Mouse (Mus musculus): ENCODE measurements around the gene Cacnb1. TPM values are rescaled to one million over a fixed set of nuclear protein-coding genes. Genes with fewer than 3 reads are reported as not detected.

The Cacnb1 gene
- polyA plus RNA-seq, 1 experiment from 2014 or later: 13.2 TPM

DNA sequence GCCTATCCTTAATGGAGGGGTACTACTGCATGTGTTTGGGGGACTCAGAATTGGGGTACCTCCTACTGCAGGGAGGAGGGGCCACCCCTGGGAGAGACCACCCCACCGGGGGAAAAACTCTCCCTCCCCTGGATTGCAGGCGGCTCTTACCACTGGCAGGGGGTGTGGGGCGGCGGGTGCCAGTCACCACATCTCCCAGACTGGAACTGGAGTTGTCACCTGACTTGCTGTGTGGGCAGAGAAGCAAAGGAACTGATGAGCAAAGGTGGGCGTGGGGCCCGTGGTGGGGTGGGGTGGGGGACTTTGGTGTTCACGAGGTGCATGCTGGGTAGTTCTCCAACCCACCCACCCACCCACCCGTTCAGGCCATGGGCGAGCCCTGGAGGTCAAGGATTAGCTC lies 11.1 kb downstream of the Cacnb1 start:
- 59% methylated on average over 9 of the region's 9 CpGs for WGBS
- Histone ChIP-seq H3K27ac (no peak overlapping the region), H3K27me3 (peaks cover 6% of the 10 kb centered on the region; the same call in 1 of the 2 replicates), H3K4me1 (replicated peaks) (no peaks in the 10 kb centered on the region), H3K9me3 (no peaks in the 10 kb centered on the region), H3K36me3 (peaks cover 94% of the 10 kb centered on the region), H3K4me3 (replicated peaks) (no peak overlapping the region), H3K9ac (replicated peaks) (0 out of 2 replicates have a peak overlapping the region, but pooled peaks have one; percentile 9), H3K4me2 (no peak overlapping the region)
- no peak for ATAC-seq (ENCODE audit: insufficient number of reproducible peaks, insufficient read depth, low FRiP score, low TSS enrichment, low read depth)

DNA sequence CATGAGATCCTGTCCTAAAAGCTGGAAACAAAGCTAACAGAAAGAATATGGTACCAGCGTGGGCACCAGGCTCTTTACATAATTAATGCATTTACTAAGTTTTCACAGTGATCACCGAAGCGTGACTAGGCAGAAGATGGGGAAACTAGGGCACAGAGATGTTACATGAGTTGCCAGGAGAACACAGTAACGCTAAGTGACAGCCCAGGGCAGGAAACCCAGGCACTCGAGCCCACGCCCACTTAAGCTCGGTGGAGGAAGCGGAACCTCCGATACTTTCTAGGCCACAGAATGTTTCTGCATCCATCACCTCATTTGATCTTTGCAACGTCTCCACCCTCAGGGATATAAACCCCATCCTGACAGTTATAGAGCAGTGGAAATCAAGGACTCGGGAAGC lies 14.7 kb downstream of the Cacnb1 start:
- H3K9ac ChIP-seq (replicated peaks): no peak overlapping the region
- peaks cover 12% of the 10 kb centered on the region for H3K4me1 ChIP-seq (replicated peaks)
- no peak overlapping the region for H3K4me3 ChIP-seq (replicated peaks)
- no peaks in the 10 kb centered on the region for H3K9me3 ChIP-seq
- no peak for ATAC-seq (ENCODE audit: insufficient number of reproducible peaks, insufficient read depth, low FRiP score, low TSS enrichment, low read depth)
- no peak overlapping the region for H3K27ac ChIP-seq
- 80% methylated on average over 11 of the region's 11 CpGs for WGBS
- peaks cover 84% of the 10 kb centered on the region for H3K36me3 ChIP-seq
- H3K4me2 ChIP-seq: no peak overlapping the region
- peaks cover 11% of the 10 kb centered on the region for H3K27me3 ChIP-seq

DNA sequence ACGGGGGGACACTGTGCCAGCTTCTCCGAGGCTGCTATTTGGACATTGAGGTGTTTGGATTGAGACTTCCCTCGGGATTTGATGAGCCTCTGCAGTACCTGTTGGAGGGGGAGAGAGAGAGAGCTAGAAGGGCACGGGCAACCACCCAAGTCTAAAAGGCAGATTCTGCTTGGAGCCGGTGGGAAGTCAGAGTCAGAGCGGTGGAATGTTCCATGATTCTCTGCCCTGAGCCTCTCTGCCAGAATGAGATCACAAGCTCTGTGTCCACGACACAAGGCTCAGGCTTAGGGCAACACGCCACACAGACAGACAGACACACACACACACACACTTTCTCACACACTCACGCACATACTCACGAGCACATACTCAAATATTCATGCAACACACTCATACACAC lies 17.1 kb downstream of the Cacnb1 start:
- H3K9me3 ChIP-seq: no peaks in the 10 kb centered on the region
- no peak overlapping the region for H3K9ac ChIP-seq (replicated peaks)
- H3K4me2 ChIP-seq: no peak overlapping the region
- peaks cover 28% of the 10 kb centered on the region for H3K27me3 ChIP-seq
- H3K27ac ChIP-seq: no peak overlapping the region
- H3K4me3 ChIP-seq (replicated peaks): no peak overlapping the region
- ATAC-seq (ENCODE audit: insufficient number of reproducible peaks, insufficient read depth, low FRiP score, low TSS enrichment, low read depth): no peak
- peaks cover 64% of the 10 kb centered on the region for H3K36me3 ChIP-seq
- 84% methylated on average over 10 of the region's 10 CpGs for WGBS
- peaks cover 36% of the 10 kb centered on the region for H3K4me1 ChIP-seq (replicated peaks)

DNA sequence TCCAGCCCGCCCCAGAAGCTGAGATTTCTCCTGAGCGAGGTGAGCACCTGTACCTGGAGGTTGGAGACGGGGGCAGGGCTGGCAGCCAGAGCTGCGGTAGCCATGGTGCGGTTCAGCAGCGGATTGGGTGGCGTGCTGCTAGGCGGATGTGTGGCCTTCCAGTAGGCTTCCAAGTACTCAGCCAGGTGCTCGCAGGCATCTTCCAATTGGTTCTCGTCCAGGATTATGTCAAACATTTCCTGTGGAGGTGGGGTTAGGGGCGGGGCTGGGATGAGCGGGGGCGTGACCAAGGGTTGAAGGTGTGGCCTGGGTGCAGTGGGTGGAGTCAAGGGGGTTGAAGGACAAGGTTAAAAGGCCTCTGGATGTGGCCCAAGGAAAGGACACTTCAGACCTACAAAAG lies 17.8 kb downstream of the Cacnb1 start:
- Histone ChIP-seq H3K27ac (no peak overlapping the region), H3K4me1 (replicated peaks) (peaks cover 42% of the 10 kb centered on the region), H3K4me3 (replicated peaks) (no peak overlapping the region), H3K9me3 (no peaks in the 10 kb centered on the region), H3K4me2 (no peak overlapping the region), H3K36me3 (peaks cover 58% of the 10 kb centered on the region), H3K9ac (replicated peaks) (no peak overlapping the region), H3K27me3 (peaks cover 34% of the 10 kb centered on the region)
- 35% methylated on average over 13 of the region's 13 CpGs for WGBS
- ATAC-seq (ENCODE audit: insufficient number of reproducible peaks, insufficient read depth, low FRiP score, low TSS enrichment, low read depth): no peak

DNA sequence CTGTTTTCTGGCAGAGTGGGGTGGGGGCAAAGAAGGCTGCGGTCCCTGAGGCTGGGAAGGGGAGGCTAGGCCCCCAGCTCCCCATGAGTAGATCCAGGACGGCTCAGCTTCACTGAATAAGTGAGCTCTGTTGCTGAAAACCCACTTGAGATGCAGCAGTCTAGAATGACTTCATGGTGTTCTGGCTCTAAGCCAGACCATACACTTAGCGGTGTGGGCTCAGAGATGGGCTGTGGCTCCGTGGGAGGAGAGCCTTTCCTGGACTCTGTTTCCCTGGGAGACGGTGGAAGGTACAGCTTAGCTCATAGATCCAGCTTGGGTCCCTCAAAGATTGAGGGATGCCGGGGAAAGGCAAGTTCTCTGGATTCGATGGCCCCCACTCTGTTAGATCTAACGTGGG lies 18.7 kb downstream of the Cacnb1 start:
- whole genome bisulfite sequencing: 78% methylated on average over 8 of the region's 8 CpGs
- Histone ChIP-seq H3K4me3 (replicated peaks) (no peak overlapping the region), H3K27me3 (peaks cover 42% of the 10 kb centered on the region), H3K36me3 (peaks cover 48% of the 10 kb centered on the region), H3K9ac (replicated peaks) (no peak overlapping the region), H3K9me3 (no peaks in the 10 kb centered on the region), H3K4me1 (replicated peaks) (peaks cover 42% of the 10 kb centered on the region), H3K27ac (peak overlapping the region; percentile 18; the same call in 1 of the 2 replicates), H3K4me2 (no peak overlapping the region)
- ATAC-seq (ENCODE audit: insufficient number of reproducible peaks, insufficient read depth, low FRiP score, low TSS enrichment, low read depth): no peak

DNA sequence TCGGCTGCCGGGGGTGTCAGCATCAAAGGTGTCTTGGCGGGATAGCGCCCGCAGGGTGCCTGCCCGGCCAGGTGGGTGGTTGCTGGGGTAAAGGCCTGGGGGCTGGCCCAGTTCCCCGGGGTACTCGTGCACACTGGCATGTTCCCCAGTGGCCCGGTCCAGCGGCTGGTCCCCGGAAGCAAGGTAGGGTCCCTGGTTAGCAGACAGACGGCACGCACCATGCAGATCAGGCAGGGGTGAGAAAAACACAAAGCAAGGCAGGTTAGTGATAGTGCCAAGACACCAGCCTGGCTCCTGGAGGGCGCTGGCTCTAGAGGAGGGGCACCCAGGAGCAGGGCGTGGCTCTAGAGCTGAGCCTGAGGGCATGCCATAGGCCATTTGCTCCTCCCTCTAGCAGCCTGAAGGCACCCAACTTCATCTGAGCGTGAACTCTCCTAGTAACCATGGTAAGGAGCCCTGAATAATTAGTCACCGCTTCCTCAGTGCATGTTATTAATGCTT lies 19.6 kb downstream of the Cacnb1 start:
- H3K4me1 ChIP-seq (replicated peaks): peaks cover 42% of the 10 kb centered on the region
- peaks cover 39% of the 10 kb centered on the region for H3K36me3 ChIP-seq
- peak overlapping the region; percentile 35; the same call in 1 of the 2 replicates for H3K4me2 ChIP-seq
- WGBS: 27% methylated on average over 17 of the region's 17 CpGs
- H3K9me3 ChIP-seq: no peaks in the 10 kb centered on the region
- H3K9ac ChIP-seq (replicated peaks): peak overlapping the region; percentile 42; the same call in 1 of the 2 replicates
- H3K27ac ChIP-seq: 0 out of 2 replicates have a peak overlapping the region, but pooled peaks have one; percentile 17
- peaks cover 44% of the 10 kb centered on the region for H3K27me3 ChIP-seq
- no peak overlapping the region for H3K4me3 ChIP-seq (replicated peaks)
- ATAC-seq (ENCODE audit: insufficient number of reproducible peaks, insufficient read depth, low FRiP score, low TSS enrichment, low read depth): no peak

DNA sequence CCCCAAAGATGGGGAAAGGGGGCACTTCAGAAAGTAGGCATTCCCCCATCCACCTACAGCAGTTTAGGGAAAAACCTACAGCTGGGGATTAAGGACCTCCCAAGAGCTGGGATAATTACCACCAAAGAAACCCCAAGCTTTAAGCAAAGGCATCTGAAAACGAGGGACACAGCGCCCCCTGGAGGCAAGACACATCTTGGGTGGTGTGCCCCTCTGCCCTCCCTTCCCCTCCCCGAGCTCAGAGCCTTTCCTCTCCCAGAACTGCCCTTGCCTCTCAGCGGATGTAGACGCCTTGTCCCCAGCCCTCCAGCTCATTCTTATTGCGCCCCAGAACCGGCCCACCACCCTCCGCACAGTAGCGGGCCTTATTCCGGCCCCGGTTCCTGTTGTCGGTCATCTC lies 20.2 kb downstream of the Cacnb1 start:
- 8% methylated on average over 12 of the region's 12 CpGs for WGBS
- Histone ChIP-seq H3K4me2 (peak overlapping the region; percentile 35), H3K9me3 (no peaks in the 10 kb centered on the region), H3K36me3 (peaks cover 33% of the 10 kb centered on the region), H3K9ac (replicated peaks) (peak overlapping the region; percentile 42; the same call in 1 of the 2 replicates), H3K27me3 (peaks cover 47% of the 10 kb centered on the region), H3K4me3 (replicated peaks) (no peak overlapping the region), H3K4me1 (replicated peaks) (peaks cover 42% of the 10 kb centered on the region), H3K27ac (no peak overlapping the region)
- ATAC-seq (ENCODE audit: insufficient number of reproducible peaks, insufficient read depth, low FRiP score, low TSS enrichment, low read depth): no peak

DNA sequence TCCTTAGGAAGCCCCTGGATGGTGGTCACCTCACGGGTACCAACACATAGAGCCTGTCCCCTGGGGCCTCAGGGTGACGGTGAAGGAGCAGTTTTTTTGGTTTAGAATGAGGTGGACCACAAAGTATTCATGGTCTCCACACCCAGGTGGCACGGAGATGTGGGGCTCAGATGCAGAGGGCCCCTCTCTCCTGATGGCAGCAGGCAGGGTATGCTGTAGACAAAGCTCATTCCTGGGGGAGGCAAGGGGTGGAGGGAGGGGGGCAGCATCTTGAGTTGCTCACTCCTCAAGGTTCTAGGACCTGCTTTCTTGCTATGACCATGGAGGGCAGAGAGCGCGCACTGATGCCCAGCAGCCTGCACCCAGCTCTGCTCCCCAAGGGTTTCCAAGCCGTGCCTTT lies 20.8 kb downstream of the Cacnb1 start:
- H3K4me1 ChIP-seq (replicated peaks): peaks cover 42% of the 10 kb centered on the region
- H3K27me3 ChIP-seq: peaks cover 47% of the 10 kb centered on the region
- no peaks in the 10 kb centered on the region for H3K9me3 ChIP-seq
- H3K36me3 ChIP-seq: peaks cover 27% of the 10 kb centered on the region
- H3K27ac ChIP-seq: no peak overlapping the region
- H3K4me3 ChIP-seq (replicated peaks): no peak overlapping the region
- no peak overlapping the region for H3K9ac ChIP-seq (replicated peaks)
- WGBS: 56% methylated on average over 6 of the region's 6 CpGs
- ATAC-seq (ENCODE audit: insufficient number of reproducible peaks, insufficient read depth, low FRiP score, low TSS enrichment, low read depth): no peak
- peak overlapping the region; percentile 35; the same call in 1 of the 2 replicates for H3K4me2 ChIP-seq

DNA sequence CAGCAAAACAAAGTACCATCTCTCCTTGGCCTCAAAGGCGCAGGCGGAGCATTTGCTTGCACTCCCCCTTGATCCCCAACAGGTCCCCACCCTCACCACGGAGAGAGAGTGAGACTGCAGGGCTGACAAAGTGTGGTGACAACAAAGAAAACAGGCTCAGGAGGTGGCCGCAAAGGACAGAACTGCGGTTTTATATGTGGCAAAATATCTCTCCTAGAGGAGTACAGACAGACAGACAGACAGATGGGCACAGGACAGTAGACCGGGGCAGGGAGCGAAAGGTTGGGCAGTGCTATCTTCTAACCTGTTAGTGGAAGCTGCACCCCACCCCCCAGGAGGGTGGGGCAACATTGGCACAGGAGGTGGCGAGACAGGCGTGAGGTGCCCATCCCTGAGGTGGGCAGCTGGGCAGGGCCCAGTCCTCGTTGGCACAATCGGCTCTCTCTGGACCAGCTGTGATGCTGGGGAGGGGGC lies 21.4 kb downstream of the Cacnb1 start:
- Histone ChIP-seq H3K4me1 (replicated peaks) (peaks cover 42% of the 10 kb centered on the region), H3K4me3 (replicated peaks) (no peak overlapping the region), H3K36me3 (peaks cover 23% of the 10 kb centered on the region), H3K9ac (replicated peaks) (0 out of 2 replicates have a peak overlapping the region, but pooled peaks have one; percentile 0), H3K27me3 (peaks cover 52% of the 10 kb centered on the region), H3K4me2 (peak overlapping the region; percentile 17; the same call in 1 of the 2 replicates), H3K27ac (no peak overlapping the region), H3K9me3 (no peaks in the 10 kb centered on the region)
- no peak for ATAC-seq (ENCODE audit: insufficient number of reproducible peaks, insufficient read depth, low FRiP score, low TSS enrichment, low read depth)
- WGBS: 28% methylated on average over 11 of the region's 11 CpGs

DNA sequence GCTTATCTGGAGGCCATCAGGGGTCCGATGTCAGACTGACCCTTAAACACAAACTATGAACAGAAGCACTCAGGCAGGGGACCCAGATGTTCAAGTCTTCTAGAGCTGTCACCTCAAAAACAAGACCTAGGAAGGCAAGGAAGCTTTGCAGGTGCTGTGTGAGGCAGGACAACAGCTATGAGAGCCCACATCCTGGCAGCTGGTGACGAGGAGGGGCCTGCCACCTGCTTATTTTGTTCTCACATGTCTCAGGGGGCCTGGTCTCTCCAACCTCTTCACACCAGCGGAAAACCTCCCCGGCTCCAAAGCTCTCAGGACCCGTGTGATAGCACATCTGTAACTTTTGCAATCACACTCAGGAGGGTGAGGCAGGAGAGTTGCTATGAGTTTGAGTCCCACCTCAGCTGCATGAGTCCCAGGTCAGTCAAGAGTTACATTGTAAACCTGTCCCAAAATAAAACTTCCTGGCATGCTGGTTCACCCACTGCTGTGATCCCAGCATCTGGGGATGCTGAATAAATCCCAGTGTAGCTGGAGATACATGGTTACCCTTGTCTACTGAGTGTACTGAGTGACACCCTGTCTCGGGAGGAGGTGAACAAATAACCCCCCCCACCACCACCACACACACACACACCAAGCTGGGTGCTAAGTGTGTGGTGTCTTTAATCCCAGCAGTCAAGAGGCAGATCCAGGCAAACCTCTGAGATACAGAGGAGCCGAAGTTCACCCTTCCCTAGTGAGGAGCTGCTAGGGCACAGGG lies 22.3 kb downstream of the Cacnb1 start:
- Histone ChIP-seq H3K4me1 (replicated peaks) (peaks cover 45% of the 10 kb centered on the region), H3K9ac (replicated peaks) (no peak overlapping the region), H3K36me3 (peaks cover 16% of the 10 kb centered on the region), H3K4me3 (replicated peaks) (no peak overlapping the region), H3K4me2 (no peak overlapping the region), H3K9me3 (no peaks in the 10 kb centered on the region), H3K27ac (no peak overlapping the region), H3K27me3 (peaks cover 55% of the 10 kb centered on the region)
- WGBS: 18% methylated on average over 7 of the region's 7 CpGs
- ATAC-seq (ENCODE audit: insufficient number of reproducible peaks, insufficient read depth, low FRiP score, low TSS enrichment, low read depth): no peak

DNA sequence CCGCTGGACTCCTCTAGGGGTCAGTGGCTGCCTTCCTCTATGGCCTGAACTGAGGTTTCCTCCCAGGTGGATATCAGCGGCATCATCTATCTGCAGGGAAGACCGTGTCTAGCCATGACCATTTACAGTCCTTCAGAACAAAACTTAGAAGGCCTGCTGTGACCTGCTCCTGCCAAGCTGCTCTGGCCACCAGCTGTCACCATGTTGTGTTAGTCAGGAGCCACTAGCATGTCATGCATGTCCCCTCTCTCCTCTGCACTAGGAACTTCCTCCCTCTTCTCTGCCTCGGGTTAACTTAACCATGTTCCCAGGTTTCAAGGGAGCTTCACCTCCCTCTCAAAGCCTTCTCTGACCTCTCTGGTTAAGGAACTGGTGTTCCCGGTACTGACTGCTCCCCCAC lies 23.1 kb downstream of the Cacnb1 start:
- Histone ChIP-seq H3K9me3 (no peaks in the 10 kb centered on the region), H3K27me3 (peaks cover 63% of the 10 kb centered on the region), H3K9ac (replicated peaks) (no peak overlapping the region), H3K4me1 (replicated peaks) (peaks cover 53% of the 10 kb centered on the region), H3K4me2 (no peak overlapping the region), H3K4me3 (replicated peaks) (no peak overlapping the region), H3K27ac (no peak overlapping the region), H3K36me3 (peaks cover 8% of the 10 kb centered on the region)
- no peak for ATAC-seq (ENCODE audit: insufficient number of reproducible peaks, insufficient read depth, low FRiP score, low TSS enrichment, low read depth)
- WGBS: 65% methylated on average over 5 of the region's 5 CpGs
